ENCODE assay signal across 8 mouse cellular contexts in genomic region chr7:141278766-141279590, GRCm38 (mm10). TPM values are rescaled to one million over a fixed set of nuclear protein-coding genes. Genes with fewer than 3 reads are reported as not detected.
A peak's percentile ranks its signal among the peaks of the same experiment; 100 is the strongest.
DNase-seq lines count a peak whose midpoint lies in the region; ATAC-seq lines count a peak whose summit lies in the region.

Gene Sct, minus strand, starts transcription at chr7:141279133.

- intact Hi-C loops in heart, postnatal 25 days (cut with DNase I) = no loop called here
- intact Hi-C loops in gastrocnemius, postnatal 36 days (cut with DNase I) = no loop called here

- H3K36me3 ChIP-seq in heart, embryonic 10.5 days = no peaks in the 10 kb centered on the region
- no peaks in the 10 kb centered on the region for H3K36me3 ChIP-seq in forebrain, embryonic 14.5 days (ENCODE audit: control insufficient read depth, insufficient read depth, low read length)
- no peaks in the 10 kb centered on the region for H3K36me3 ChIP-seq in midbrain, embryonic 13.5 days

- DNase-seq in heart, embryonic 10.5 days (ENCODE audit: low spot score) = no peak
- DNase-seq in heart, postnatal 25 days (ENCODE audit: low spot score) = no peak
- DNase-seq in forebrain, embryonic 14.5 days (ENCODE audit: low spot score) = peak; percentile 61
- DNase-seq in kidney, postnatal 10 days = peak; percentile 63
- DNase-seq in layer of hippocampus, postnatal 14 days (ENCODE audit: low spot score in 2 of 2) = no peak
- no peak for DNase-seq in gastrocnemius, postnatal 36 days

- peaks cover 31% of the 10 kb centered on the region for H3K4me1 ChIP-seq in heart, embryonic 10.5 days
- H3K4me1 ChIP-seq in brown adipose tissue, adult 24 weeks (ENCODE audit: control insufficient read depth, insufficient read depth, insufficient read length, low read length) = peaks cover 3% of the 10 kb centered on the region; the same call in 1 of the 2 replicates
- H3K4me1 ChIP-seq in forebrain, embryonic 14.5 days (ENCODE audit: control insufficient read depth, insufficient read depth, low read length) = no peaks in the 10 kb centered on the region
- H3K4me1 ChIP-seq in midbrain, embryonic 13.5 days (replicated peaks) = peaks cover 12% of the 10 kb centered on the region

- peak within 1 kb of the TSS; percentile 71; the same call in 1 of the 2 replicates for H3K27ac ChIP-seq in heart, embryonic 10.5 days
- H3K27ac ChIP-seq in brown adipose tissue, adult 24 weeks (replicated peaks; ENCODE audit: low read depth, low read length) = no peak within 1 kb of the TSS
- no peak within 1 kb of the TSS for H3K27ac ChIP-seq in forebrain, embryonic 14.5 days (ENCODE audit: low read depth, low read length)
- H3K27ac ChIP-seq in midbrain, embryonic 13.5 days = no peak within 1 kb of the TSS

- peak; percentile 64 for ATAC-seq in forebrain, embryonic 14.5 days
- peak; percentile 82 for ATAC-seq in midbrain, embryonic 13.5 days

- H3K27me3 ChIP-seq in heart, embryonic 10.5 days (ENCODE audit: insufficient read depth, poor library complexity, severe bottlenecking) = peaks cover 34% of the 10 kb centered on the region
- H3K27me3 ChIP-seq in forebrain, embryonic 14.5 days (replicated peaks; ENCODE audit: control insufficient read depth, insufficient read depth, low read length) = no peaks in the 10 kb centered on the region
- peaks cover 23% of the 10 kb centered on the region; the same call in 1 of the 2 replicates for H3K27me3 ChIP-seq in midbrain, embryonic 13.5 days

- H3K9me3 ChIP-seq in heart, embryonic 10.5 days = no peaks in the 10 kb centered on the region
- H3K9me3 ChIP-seq in forebrain, embryonic 14.5 days (replicated peaks; ENCODE audit: control insufficient read depth, low read length) = no peaks in the 10 kb centered on the region
- no peaks in the 10 kb centered on the region for H3K9me3 ChIP-seq in midbrain, embryonic 13.5 days

- peak within 1 kb of the TSS; percentile 90 for H3K4me2 ChIP-seq in forebrain, embryonic 14.5 days (ENCODE audit: low read length)
- H3K4me2 ChIP-seq in midbrain, embryonic 13.5 days (replicated peaks) = peak within 1 kb of the TSS; percentile 88

- peak within 1 kb of the TSS; percentile 68 for H3K4me3 ChIP-seq in heart, embryonic 10.5 days
- peak within 1 kb of the TSS; percentile 19; the same call in 1 of the 2 replicates for H3K4me3 ChIP-seq in brown adipose tissue, adult 24 weeks (ENCODE audit: insufficient read depth, low read depth, low read length)
- peak within 1 kb of the TSS; percentile 40 for H3K4me3 ChIP-seq in forebrain, embryonic 14.5 days (ENCODE audit: low read depth, low read length)
- peak within 1 kb of the TSS; percentile 40 for H3K4me3 ChIP-seq in midbrain, embryonic 13.5 days (replicated peaks)

- peak within 1 kb of the TSS; percentile 61 for H3K9ac ChIP-seq in forebrain, embryonic 14.5 days (ENCODE audit: low read length)
- H3K9ac ChIP-seq in midbrain, embryonic 13.5 days (replicated peaks) = peak within 1 kb of the TSS; percentile 54

- 2% methylated on average over 46 of the region's 46 CpGs for WGBS in heart, embryonic 10.5 days
- 2% methylated on average over 41 of the region's 46 CpGs for WGBS in forebrain, embryonic 14.5 days
- 2% methylated on average over 46 of the region's 46 CpGs for WGBS in midbrain, embryonic 13.5 days

RNA-seq across cellular contexts. Expression of gene Sct, which starts in this region (rescaled TPM):
- 1.7 and 5.0 TPM in 2 replicates for polyA plus RNA-seq in heart, embryonic 10.5 days (2016; fragmentation: Nextera tagmentation; extraction: Ambion mirVana)
- total RNA-seq in heart, postnatal 25 days (2021) = not detected
- polyA plus RNA-seq in brown adipose tissue, adult 24 weeks (2012; ENCODE audit: insufficient read depth, insufficient read length, missing spikeins) = not detected in 2 replicates
- polyA plus RNA-seq in forebrain, embryonic 14.5 days (2014; fragmentation: Nextera tagmentation; extraction: Ambion mirVana) = 1.5 and 2.6 TPM in 2 replicates
- polyA plus RNA-seq in midbrain, embryonic 13.5 days (2015; fragmentation: Nextera tagmentation; extraction: Ambion mirVana) = 1.0 TPM in 2 replicates
- total RNA-seq in layer of hippocampus, postnatal 14 days (2021) = not detected
- total RNA-seq in gastrocnemius, postnatal 36 days (2021) = not detected

Comparison
In these comparisons a context has a peak if more than half of its experiments do, and no peak if none do; other contexts are left out.
1. DNase-seq: peak in forebrain, embryonic 14.5 days (single experiment) and kidney, postnatal 10 days (single experiment); none in heart, embryonic 10.5 days (single experiment), heart, postnatal 25 days (single experiment), layer of hippocampus, postnatal 14 days (0 of 2) and gastrocnemius, postnatal 36 days (0 of 2).
2. Peak in every context shown above with its lines, with median percentiles within 50 percentile points of each other: H3K4me3 ChIP-seq.